Mouse (Mus musculus): ENCODE data around the gene Dus2. TPM values are rescaled to one million over a fixed set of nuclear protein-coding genes. Genes with fewer than 3 reads are reported as not detected.

The Dus2 gene
- polyA plus RNA-seq, 1 experiment from 2014 or later, result 23.2 TPM

DNA sequence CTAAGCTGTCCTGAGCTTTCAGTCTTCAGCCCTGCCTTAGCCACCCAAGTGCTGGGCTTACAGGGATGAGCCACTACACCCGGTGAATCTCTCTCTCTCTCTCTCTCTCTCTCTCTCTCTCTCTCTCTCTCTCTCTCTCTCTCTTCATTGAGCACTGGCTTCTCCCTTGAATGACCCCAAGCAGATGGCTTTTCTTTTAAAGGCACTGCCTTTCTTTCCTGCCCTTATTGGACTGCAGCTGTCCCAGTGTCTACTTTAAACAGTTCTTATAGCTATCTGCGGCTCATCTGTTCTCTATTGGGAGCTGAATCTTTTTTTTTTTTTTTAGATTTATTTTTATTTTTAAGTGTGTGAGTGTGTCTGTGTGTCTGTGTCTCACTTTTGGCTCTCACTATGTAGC lies 51.9 kb downstream of the Dus2 start:
- H3K36me3 ChIP-seq (ENCODE audit: control insufficient read depth, insufficient read depth, low read length), result peaks cover 12% of the 10 kb centered on the region; the same call in 1 of the 2 replicates
- H3K27me3 ChIP-seq (ENCODE audit: control insufficient read depth, insufficient read depth, low read length), result no peaks in the 10 kb centered on the region
- H3K9ac ChIP-seq (replicated peaks; ENCODE audit: low read length), result no peak overlapping the region
- H3K9me3 ChIP-seq (ENCODE audit: control insufficient read depth, low read length), result no peaks in the 10 kb centered on the region
- no peak overlapping the region for H3K4me2 ChIP-seq (ENCODE audit: low read length)
- H3K4me1 ChIP-seq (ENCODE audit: control insufficient read depth, insufficient read depth, low read length), result no peaks in the 10 kb centered on the region
- no peak overlapping the region for H3K4me3 ChIP-seq (replicated peaks; ENCODE audit: low read depth, low read length)
- ATAC-seq (ENCODE audit: low FRiP score, low TSS enrichment), result no peak
- 72% methylated on average over 2 of the region's 2 CpGs for WGBS
- no peak overlapping the region for H3K27ac ChIP-seq (replicated peaks; ENCODE audit: low read depth, low read length)
- DNase-seq, result no peak

GRCm38 (mm10) chr8:106044151-106044550 lies 53.0 kb downstream of the Dus2 start:
- no peaks in the 10 kb centered on the region for H3K9me3 ChIP-seq (ENCODE audit: control insufficient read depth, low read length)
- no peak overlapping the region for H3K4me3 ChIP-seq (replicated peaks; ENCODE audit: low read depth, low read length)
- no peak for DNase-seq
- no peak overlapping the region for H3K27ac ChIP-seq (replicated peaks; ENCODE audit: low read depth, low read length)
- no peak overlapping the region for H3K9ac ChIP-seq (replicated peaks; ENCODE audit: low read length)
- peaks cover 12% of the 10 kb centered on the region; the same call in 1 of the 2 replicates for H3K36me3 ChIP-seq (ENCODE audit: control insufficient read depth, insufficient read depth, low read length)
- no peak for ATAC-seq (ENCODE audit: low FRiP score, low TSS enrichment)
- no peaks in the 10 kb centered on the region for H3K27me3 ChIP-seq (ENCODE audit: control insufficient read depth, insufficient read depth, low read length)
- WGBS, result 89% methylated on average over 3 of the region's 3 CpGs
- no peaks in the 10 kb centered on the region for H3K4me1 ChIP-seq (ENCODE audit: control insufficient read depth, insufficient read depth, low read length)
- no peak overlapping the region for H3K4me2 ChIP-seq (ENCODE audit: low read length)

DNA sequence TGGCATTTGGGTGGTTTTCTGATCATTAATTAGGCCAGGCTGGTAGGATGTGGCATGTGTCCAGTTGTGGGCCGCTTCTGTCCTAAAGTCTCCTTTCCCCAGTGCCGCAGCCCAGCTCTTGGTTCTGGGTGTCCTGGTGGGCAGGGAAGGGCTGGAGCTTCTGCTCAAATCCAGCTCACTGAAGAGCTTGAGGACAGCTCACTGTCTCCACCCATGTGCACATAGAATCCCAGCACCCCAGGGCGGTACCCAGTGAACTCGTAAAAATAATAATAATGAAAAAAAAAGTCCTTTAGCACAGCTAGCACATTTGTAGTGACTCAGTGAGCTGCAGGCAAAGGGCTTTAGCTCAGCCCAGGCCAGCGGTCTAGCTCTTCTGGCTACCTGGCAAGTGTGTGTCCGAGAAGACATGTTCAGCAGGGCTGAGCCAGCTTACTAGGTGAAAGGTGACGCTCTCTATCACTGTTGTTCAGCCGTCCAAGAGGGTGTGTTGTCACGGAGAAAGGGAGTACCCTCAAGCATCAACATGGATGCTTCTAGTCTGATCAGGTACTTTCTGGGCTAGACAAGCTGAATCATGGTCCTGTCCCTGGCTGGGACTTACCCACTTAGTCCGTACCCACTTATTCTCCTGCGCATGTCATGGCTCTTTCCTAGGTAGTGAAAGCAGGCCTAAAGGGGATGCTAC lies 55.9 kb downstream of the Dus2 start:
- Histone ChIP-seq H3K9me3 (ENCODE audit: control insufficient read depth, low read length) (no peaks in the 10 kb centered on the region), H3K4me2 (ENCODE audit: low read length) (no peak overlapping the region), H3K27ac (replicated peaks; ENCODE audit: low read depth, low read length) (no peak overlapping the region), H3K4me1 (ENCODE audit: control insufficient read depth, insufficient read depth, low read length) (no peaks in the 10 kb centered on the region), H3K36me3 (ENCODE audit: control insufficient read depth, insufficient read depth, low read length) (peaks cover 31% of the 10 kb centered on the region), H3K9ac (replicated peaks; ENCODE audit: low read length) (no peak overlapping the region), H3K4me3 (replicated peaks; ENCODE audit: low read depth, low read length) (no peak overlapping the region), H3K27me3 (ENCODE audit: control insufficient read depth, insufficient read depth, low read length) (no peaks in the 10 kb centered on the region)
- WGBS, result 92% methylated on average over 11 of the region's 11 CpGs
- no peak for ATAC-seq (ENCODE audit: low FRiP score, low TSS enrichment)
- no peak for DNase-seq

DNA sequence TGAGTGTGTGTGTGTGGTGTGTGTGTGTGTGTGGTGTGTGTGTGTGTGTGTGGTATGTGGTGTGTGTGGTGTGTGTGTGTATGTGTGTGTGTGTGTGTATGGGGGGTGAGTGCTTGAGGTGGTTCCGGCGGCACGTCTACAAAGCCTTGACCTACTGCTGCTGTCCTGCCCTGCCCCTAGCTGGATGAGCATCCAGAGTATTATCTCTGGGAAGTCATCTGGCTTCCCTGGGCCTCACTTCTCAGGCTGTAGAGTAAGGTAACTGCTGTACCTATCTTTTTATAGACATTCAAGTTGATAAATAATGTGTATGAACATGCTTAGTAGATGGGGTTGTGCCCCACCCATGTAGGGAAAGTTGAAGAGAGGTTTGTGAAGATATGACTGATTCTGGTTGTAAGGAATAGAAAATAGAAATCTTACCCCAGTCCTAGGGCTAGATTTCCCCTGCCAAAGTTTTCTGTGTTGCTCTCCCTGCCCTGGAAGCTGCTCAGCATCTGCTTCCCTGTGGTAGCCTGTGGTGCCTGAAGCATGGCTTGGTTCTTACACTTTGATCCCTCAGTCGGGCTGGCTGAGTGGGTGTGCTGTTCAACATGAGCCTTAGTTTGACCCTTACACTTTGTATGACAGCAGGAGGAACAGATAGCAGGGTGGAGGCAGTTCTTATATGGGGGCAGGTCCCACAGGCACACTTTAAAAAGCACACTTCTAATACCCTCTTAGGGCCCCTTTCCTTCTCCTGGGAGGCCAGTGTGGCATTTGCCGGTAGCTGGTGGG lies 56.9 kb downstream of the Dus2 start:
- Histone ChIP-seq H3K27ac (replicated peaks; ENCODE audit: low read depth, low read length) (no peak overlapping the region), H3K36me3 (ENCODE audit: control insufficient read depth, insufficient read depth, low read length) (peaks cover 41% of the 10 kb centered on the region)

GRCm38 (mm10) chr8:106049840-106050239 lies 58.7 kb downstream of the Dus2 start:
- Histone ChIP-seq H3K9ac (replicated peaks; ENCODE audit: low read length) (no peak overlapping the region), H3K27ac (replicated peaks; ENCODE audit: low read depth, low read length) (no peak overlapping the region), H3K27me3 (ENCODE audit: control insufficient read depth, insufficient read depth, low read length) (no peaks in the 10 kb centered on the region), H3K36me3 (ENCODE audit: control insufficient read depth, insufficient read depth, low read length) (peaks cover 47% of the 10 kb centered on the region), H3K4me2 (ENCODE audit: low read length) (no peak overlapping the region), H3K4me1 (ENCODE audit: control insufficient read depth, insufficient read depth, low read length) (no peaks in the 10 kb centered on the region), H3K4me3 (replicated peaks; ENCODE audit: low read depth, low read length) (no peak overlapping the region), H3K9me3 (ENCODE audit: control insufficient read depth, low read length) (no peaks in the 10 kb centered on the region)
- no peak for DNase-seq
- no peak for ATAC-seq (ENCODE audit: low FRiP score, low TSS enrichment)
- 88% methylated on average over 6 of the region's 6 CpGs for WGBS

More for the DNA sequence above, 56.9 kb downstream of the Dus2 start:
- Histone ChIP-seq H3K27me3 (ENCODE audit: control insufficient read depth, insufficient read depth, low read length) (no peaks in the 10 kb centered on the region), H3K9me3 (ENCODE audit: control insufficient read depth, low read length) (no peaks in the 10 kb centered on the region), H3K9ac (replicated peaks; ENCODE audit: low read length) (no peak overlapping the region), H3K4me3 (replicated peaks; ENCODE audit: low read depth, low read length) (no peak overlapping the region), H3K4me2 (ENCODE audit: low read length) (no peak overlapping the region), H3K4me1 (ENCODE audit: control insufficient read depth, insufficient read depth, low read length) (no peaks in the 10 kb centered on the region)
- ATAC-seq (ENCODE audit: low FRiP score, low TSS enrichment) (no peak), DNase-seq (no peak)
- WGBS, result 83% methylated on average over 5 of the region's 5 CpGs

- H3K27me3 ChIP-seq (ENCODE audit: control insufficient read depth, insufficient read depth, low read length), result no peaks in the 10 kb centered on the region
- H3K9ac ChIP-seq (replicated peaks; ENCODE audit: low read length), result no peak overlapping the region
- H3K4me2 ChIP-seq (ENCODE audit: low read length), result no peak overlapping the region
- DNase-seq (no peak), ATAC-seq (ENCODE audit: low FRiP score, low TSS enrichment) (no peak)
- 86% methylated on average over 3 of the region's 3 CpGs for WGBS
- H3K4me3 ChIP-seq (replicated peaks; ENCODE audit: low read depth, low read length), result no peak overlapping the region
- peaks cover 43% of the 10 kb centered on the region for H3K36me3 ChIP-seq (ENCODE audit: control insufficient read depth, insufficient read depth, low read length)
- H3K4me1 ChIP-seq (ENCODE audit: control insufficient read depth, insufficient read depth, low read length), result no peaks in the 10 kb centered on the region
- no peak overlapping the region for H3K27ac ChIP-seq (replicated peaks; ENCODE audit: low read depth, low read length)
- H3K9me3 ChIP-seq (ENCODE audit: control insufficient read depth, low read length), result no peaks in the 10 kb centered on the region
Measured at GRCm38 (mm10) chr8:106051068-106051467, 59.9 kb downstream of the Dus2 start.

- H3K4me2 ChIP-seq (ENCODE audit: low read length), result no peak overlapping the region
- ATAC-seq (ENCODE audit: low FRiP score, low TSS enrichment), result no peak
- H3K27ac ChIP-seq (replicated peaks; ENCODE audit: low read depth, low read length), result no peak overlapping the region
- H3K9ac ChIP-seq (replicated peaks; ENCODE audit: low read length), result no peak overlapping the region
- H3K4me3 ChIP-seq (replicated peaks; ENCODE audit: low read depth, low read length), result no peak overlapping the region
- no peak for DNase-seq
- WGBS, result 93% methylated on average over 9 of the region's 9 CpGs
- H3K27me3 ChIP-seq (ENCODE audit: control insufficient read depth, insufficient read depth, low read length), result no peaks in the 10 kb centered on the region
- peaks cover 36% of the 10 kb centered on the region for H3K36me3 ChIP-seq (ENCODE audit: control insufficient read depth, insufficient read depth, low read length)
- H3K4me1 ChIP-seq (ENCODE audit: control insufficient read depth, insufficient read depth, low read length), result no peaks in the 10 kb centered on the region
- no peaks in the 10 kb centered on the region for H3K9me3 ChIP-seq (ENCODE audit: control insufficient read depth, low read length)
Measured at GRCm38 (mm10) chr8:106052510-106053089, 61.5 kb downstream of the Dus2 start.

GRCm38 (mm10) chr8:106054190-106054811 lies 63.2 kb downstream of the Dus2 start:
- no peak overlapping the region for H3K9ac ChIP-seq (replicated peaks; ENCODE audit: low read length)
- H3K27ac ChIP-seq (replicated peaks; ENCODE audit: low read depth, low read length), result no peak overlapping the region
- no peak for ATAC-seq (ENCODE audit: low FRiP score, low TSS enrichment)
- no peak overlapping the region for H3K4me3 ChIP-seq (replicated peaks; ENCODE audit: low read depth, low read length)
- peaks cover 36% of the 10 kb centered on the region for H3K36me3 ChIP-seq (ENCODE audit: control insufficient read depth, insufficient read depth, low read length)
- H3K4me1 ChIP-seq (ENCODE audit: control insufficient read depth, insufficient read depth, low read length), result 0 out of 2 replicates have a peak, but pooled peaks cover 6% of the 10 kb centered on the region
- 79% methylated on average over 6 of the region's 6 CpGs for WGBS
- H3K27me3 ChIP-seq (ENCODE audit: control insufficient read depth, insufficient read depth, low read length), result no peaks in the 10 kb centered on the region
- no peak overlapping the region for H3K4me2 ChIP-seq (ENCODE audit: low read length)
- H3K9me3 ChIP-seq (ENCODE audit: control insufficient read depth, low read length), result no peaks in the 10 kb centered on the region
- no peak for DNase-seq

Data from midbrain, embryonic 14.5 days (tissue).